Mouse (Mus musculus) forebrain, postnatal 0 days (tissue): ENCODE measurements around the gene Isg20l2. TPM values are rescaled to one million over a fixed set of nuclear protein-coding genes. Genes with fewer than 3 reads are reported as not detected.
"Not testable (repeated sequence)": the region's sequence is repeated elsewhere in the genome, so short reads cannot be mapped to it uniquely, and the experiment has no call there.

ENCODE experiments used
- ATAC-seq: fragments of 200-750 bp; cut with Nextera tagmentation; 2 replicates; pipeline ENCODE4 v1.8.0; 2017; ENCODE audit warnings: mild to moderate bottlenecking, moderate library complexity
- DNase-seq: peaks from one replicate; pipeline ENCODE4 v3.0.0-alpha.2; 2015
- H3K27ac ChIP-seq: fragments of 300-500 bp; sonication (generic); 2 replicates; pipeline ENCODE4 v1.5.1; 2014; ENCODE audit warnings: low read depth, mild to moderate bottlenecking, antibody characterized with exemption, low read length, moderate library complexity, mixed read lengths
- H3K27me3 ChIP-seq: fragments of 300-500 bp; sonication (generic); 2 replicates; pipeline ENCODE4 v1.6.1; 2014; ENCODE audit warnings: mild to moderate bottlenecking, low read length, mixed read lengths; ENCODE audit not compliant: insufficient read depth
- H3K36me3 ChIP-seq: fragments of 300-500 bp; sonication (generic); 2 replicates; pipeline ENCODE4 v1.6.1; 2014; ENCODE audit warnings: mild to moderate bottlenecking, moderate library complexity; ENCODE audit not compliant: insufficient read depth
- H3K4me1 ChIP-seq: fragments of 300-500 bp; sonication (generic); 2 replicates; pipeline ENCODE4 v1.6.1; 2014; ENCODE audit warnings: antibody characterized with exemption; ENCODE audit not compliant: insufficient read depth
- H3K4me2 ChIP-seq: fragments of 300-500 bp; sonication (generic); 2 replicates; pipeline ENCODE4 v1.6.1; 2014; ENCODE audit warnings: low read depth, mild to moderate bottlenecking, moderate library complexity
- H3K4me3 ChIP-seq: fragments of 300-500 bp; sonication (generic); 2 replicates; pipeline ENCODE4 v1.5.1; 2014; ENCODE audit warnings: low read depth, low read length, mixed read lengths
- H3K9ac ChIP-seq: fragments of 300-500 bp; sonication (generic); 2 replicates; pipeline ENCODE4 v1.6.1; 2014; ENCODE audit warnings: mild to moderate bottlenecking
- H3K9me3 ChIP-seq: fragments of 300-500 bp; sonication (generic); 2 replicates; pipeline ENCODE4 v1.6.1; 2016; ENCODE audit warnings: low read length
- CTCF ChIP-seq: sonication (generic); IDR thresholded peaks from 2 replicates; pipeline ENCODE4 v1.5.1; 2016; ENCODE audit warnings: antibody characterized with exemption, control low read depth, low read depth
- WGBS: fragments of 180-500 bp; shearing (Covaris S2); extraction: QIAGEN DNeasy Blood & Tissue Kit; methylation state at CpG from one replicate; pipeline ENCODE4 v1.1.7; 2014; 5-methylcytosine and 5-hydroxymethylcytosine counted together
- polyA plus RNA-seq: library from polyadenylated mRNA; unstranded; fragments of >200 nt; fragmentation: Nextera tagmentation; extraction: Ambion mirVana; gene quantifications from 2 replicates; pipeline ENCODE4 v1.2.1, GENCODE M21; 2015
- total RNA-seq: library from RNA; depleted of rRNA; stranded (reverse); fragments of >200 nt; gene quantifications from 2 replicates; pipeline ENCODE4 v1.2.3, GENCODE M21; 2014

The Isg20l2 gene
- total and polyA plus RNA-seq, 2 experiments from 2014 or later: 19.3 to 31.9 TPM

DNA sequence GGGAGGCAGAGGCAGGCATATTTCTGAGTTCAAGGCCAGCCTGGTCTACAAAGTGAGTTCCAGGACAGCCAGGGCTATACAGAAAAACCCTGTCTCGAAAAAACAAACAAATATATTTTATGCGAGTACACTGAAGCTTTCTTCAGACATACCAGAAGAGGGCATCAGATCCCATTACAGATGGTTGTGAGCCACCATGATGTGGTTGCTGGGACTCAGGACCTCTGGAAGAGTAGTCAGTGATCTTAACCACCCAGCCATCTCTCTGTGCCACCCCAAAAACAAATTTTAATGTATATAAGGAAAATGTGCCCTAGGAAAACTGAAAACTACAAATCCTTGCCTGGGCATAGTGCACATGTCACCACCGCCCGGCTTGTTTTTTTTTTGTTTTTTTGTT lies 42.7 kb upstream of the Isg20l2 start:
- H3K9ac ChIP-seq, H3K36me3 ChIP-seq, H3K27ac ChIP-seq, H3K4me2 ChIP-seq, H3K9me3 ChIP-seq, H3K27me3 ChIP-seq, ATAC-seq, DNase-seq, H3K4me3 ChIP-seq: not testable (repeated sequence)
- H3K4me1 ChIP-seq: peaks cover 15% of the 10 kb centered on the region
- WGBS: 81% methylated on average over 4 of the region's 4 CpGs
- TF ChIP-seq CTCF: peak; percentile 21; the same call in 1 of the 2 replicates

DNA sequence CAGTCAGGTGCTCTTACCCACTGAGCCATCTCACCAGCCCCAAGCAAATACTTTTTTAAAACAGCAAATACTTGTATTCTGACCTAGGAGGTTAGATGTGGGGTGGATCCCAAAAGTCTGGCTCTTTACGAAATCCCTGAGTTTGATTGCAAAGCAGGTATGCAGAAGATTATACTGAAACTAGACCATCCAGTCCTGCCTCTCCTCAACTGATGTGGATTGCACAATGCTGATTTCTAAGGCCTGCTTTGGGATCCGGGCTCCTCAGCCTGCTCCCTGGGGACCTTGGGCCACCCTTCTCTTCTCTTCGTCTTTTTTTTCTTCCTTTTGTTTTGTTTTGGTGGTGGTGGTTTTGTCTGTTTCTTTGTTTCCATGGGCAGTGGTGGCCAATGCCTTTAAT lies 38.6 kb upstream of the Isg20l2 start:
- Histone ChIP-seq H3K27me3 (no peaks in the 10 kb centered on the region), H3K4me3 (no peak overlapping the region), H3K27ac (no peak overlapping the region), H3K9ac (no peak overlapping the region), H3K9me3 (0 out of 2 replicates have a peak, but pooled peaks cover 4% of the 10 kb centered on the region), H3K4me2 (no peak overlapping the region), H3K36me3 (no peaks in the 10 kb centered on the region), H3K4me1 (no peaks in the 10 kb centered on the region)
- DNase-seq (no peak), ATAC-seq (no peak)
- WGBS: 49% methylated on average over 3 of the region's 3 CpGs
- TF ChIP-seq CTCF: no peak

DNA sequence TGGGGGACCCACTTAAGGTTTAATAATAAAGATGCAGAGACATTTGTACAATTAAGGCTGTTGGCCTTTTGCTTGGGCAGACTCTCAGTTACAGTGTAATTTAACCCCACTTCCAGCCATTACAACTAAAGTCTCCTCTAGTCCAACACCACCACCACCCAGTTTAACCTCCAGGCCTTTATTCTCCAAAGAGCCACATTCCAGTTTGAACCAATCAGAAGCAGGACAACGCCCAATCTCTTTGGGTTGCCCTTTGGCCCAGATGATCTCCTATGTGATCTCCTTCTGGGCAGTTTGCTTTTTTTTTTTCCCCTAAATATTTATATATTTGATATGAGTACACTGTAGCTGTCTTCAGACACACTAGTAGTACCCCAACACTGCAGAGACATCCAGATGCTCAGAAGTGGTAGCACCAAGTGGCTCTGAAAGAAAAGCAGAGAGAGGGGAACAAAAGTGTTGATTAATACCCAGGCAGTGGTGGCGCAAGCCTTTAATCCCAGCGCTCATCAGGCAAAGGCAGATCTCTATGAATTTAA lies 36.7 kb upstream of the Isg20l2 start:
- TF ChIP-seq CTCF: no peak
- no peak overlapping the region for H3K4me3 ChIP-seq

GRCm38 (mm10) chr3:87899266-87899665 lies 30.8 kb upstream of the Isg20l2 start:
- no peak for TF ChIP-seq CTCF
- WGBS: 54% methylated on average over 3 of the region's 3 CpGs
- H3K4me3 ChIP-seq: no peak overlapping the region
- H3K4me1 ChIP-seq: no peaks in the 10 kb centered on the region
- H3K9ac ChIP-seq: no peak overlapping the region
- ATAC-seq: no peak
- H3K9me3 ChIP-seq: no peaks in the 10 kb centered on the region
- H3K36me3 ChIP-seq: no peaks in the 10 kb centered on the region
- no peak overlapping the region for H3K4me2 ChIP-seq
- no peaks in the 10 kb centered on the region for H3K27me3 ChIP-seq
- DNase-seq: no peak
- no peak overlapping the region for H3K27ac ChIP-seq

More for the DNA sequence above, 36.7 kb upstream of the Isg20l2 start:
- no peak overlapping the region for H3K27ac ChIP-seq
- no peak overlapping the region for H3K4me2 ChIP-seq
- H3K4me1 ChIP-seq: no peaks in the 10 kb centered on the region
- H3K36me3 ChIP-seq: no peaks in the 10 kb centered on the region
- DNase-seq (no peak), ATAC-seq (no peak)
- H3K9ac ChIP-seq: no peak overlapping the region
- 74% methylated on average over 3 of the region's 3 CpGs for WGBS
- H3K27me3 ChIP-seq: no peaks in the 10 kb centered on the region
- H3K9me3 ChIP-seq: no peaks in the 10 kb centered on the region

GRCm38 (mm10) chr3:87899776-87900175 lies 30.3 kb upstream of the Isg20l2 start:
- ATAC-seq: no peak
- TF ChIP-seq CTCF: no peak
- H3K4me1 ChIP-seq: no peaks in the 10 kb centered on the region
- H3K36me3 ChIP-seq: no peaks in the 10 kb centered on the region
- DNase-seq: no peak
- H3K9ac ChIP-seq: no peak overlapping the region
- no peak overlapping the region for H3K27ac ChIP-seq
- H3K9me3 ChIP-seq: no peaks in the 10 kb centered on the region
- no peaks in the 10 kb centered on the region for H3K27me3 ChIP-seq
- WGBS: 73% methylated on average over 3 of the region's 3 CpGs
- H3K4me2 ChIP-seq: no peak overlapping the region
- no peak overlapping the region for H3K4me3 ChIP-seq

GRCm38 (mm10) chr3:87901036-87901624 lies 29.0 kb upstream of the Isg20l2 start:
- no peaks in the 10 kb centered on the region for H3K9me3 ChIP-seq
- no peaks in the 10 kb centered on the region for H3K4me1 ChIP-seq
- no peaks in the 10 kb centered on the region for H3K36me3 ChIP-seq
- H3K27me3 ChIP-seq: no peaks in the 10 kb centered on the region
- H3K4me2 ChIP-seq: no peak overlapping the region
- no peak for TF ChIP-seq CTCF
- H3K9ac ChIP-seq: no peak overlapping the region
- WGBS: 85% methylated on average over 1 of the region's 1 CpGs
- ATAC-seq (no peak), DNase-seq (no peak)
- no peak overlapping the region for H3K27ac ChIP-seq
- no peak overlapping the region for H3K4me3 ChIP-seq

DNA sequence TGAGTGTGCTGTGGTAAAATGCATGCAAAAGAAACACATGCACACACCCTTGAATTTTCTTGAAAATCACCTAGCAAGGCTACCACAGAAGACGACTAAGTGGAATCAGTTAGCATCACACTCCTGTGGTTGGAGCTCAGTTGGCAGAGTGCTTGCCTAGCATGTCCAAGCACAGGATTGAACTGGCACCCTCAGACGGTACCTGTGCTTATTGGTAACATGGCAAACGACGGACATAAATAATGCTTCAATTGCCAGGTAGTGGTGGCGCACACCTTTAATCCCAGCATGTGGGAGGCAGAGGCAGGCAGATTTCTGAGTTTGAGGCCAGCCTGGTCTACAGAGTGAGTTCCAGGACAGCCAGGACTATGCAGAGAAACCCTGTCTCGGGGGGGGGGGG lies 28.2 kb upstream of the Isg20l2 start:
- not testable (repeated sequence) for H3K9me3 ChIP-seq, H3K9ac ChIP-seq, H3K4me1 ChIP-seq, ATAC-seq, DNase-seq, H3K36me3 ChIP-seq, H3K4me2 ChIP-seq, H3K27ac ChIP-seq, H3K4me3 ChIP-seq, H3K27me3 ChIP-seq
- WGBS: 88% methylated on average over 5 of the region's 6 CpGs
